Mouse (Mus musculus): ENCODE data around the gene Clec14a. TPM values are rescaled to one million over a fixed set of nuclear protein-coding genes. Genes with fewer than 3 reads are reported as not detected.
A peak's percentile ranks its signal among the peaks of the same experiment; 100 is the strongest.
"Not testable (repeated sequence)": the region's sequence is repeated elsewhere in the genome, so short reads cannot be mapped to it uniquely, and the experiment has no call there.

Gene Clec14a
- 14.2 and 14.3 TPM in 2 replicates for polyA plus RNA-seq (2014; fragmentation: Nextera tagmentation; extraction: Ambion mirVana)

DNA sequence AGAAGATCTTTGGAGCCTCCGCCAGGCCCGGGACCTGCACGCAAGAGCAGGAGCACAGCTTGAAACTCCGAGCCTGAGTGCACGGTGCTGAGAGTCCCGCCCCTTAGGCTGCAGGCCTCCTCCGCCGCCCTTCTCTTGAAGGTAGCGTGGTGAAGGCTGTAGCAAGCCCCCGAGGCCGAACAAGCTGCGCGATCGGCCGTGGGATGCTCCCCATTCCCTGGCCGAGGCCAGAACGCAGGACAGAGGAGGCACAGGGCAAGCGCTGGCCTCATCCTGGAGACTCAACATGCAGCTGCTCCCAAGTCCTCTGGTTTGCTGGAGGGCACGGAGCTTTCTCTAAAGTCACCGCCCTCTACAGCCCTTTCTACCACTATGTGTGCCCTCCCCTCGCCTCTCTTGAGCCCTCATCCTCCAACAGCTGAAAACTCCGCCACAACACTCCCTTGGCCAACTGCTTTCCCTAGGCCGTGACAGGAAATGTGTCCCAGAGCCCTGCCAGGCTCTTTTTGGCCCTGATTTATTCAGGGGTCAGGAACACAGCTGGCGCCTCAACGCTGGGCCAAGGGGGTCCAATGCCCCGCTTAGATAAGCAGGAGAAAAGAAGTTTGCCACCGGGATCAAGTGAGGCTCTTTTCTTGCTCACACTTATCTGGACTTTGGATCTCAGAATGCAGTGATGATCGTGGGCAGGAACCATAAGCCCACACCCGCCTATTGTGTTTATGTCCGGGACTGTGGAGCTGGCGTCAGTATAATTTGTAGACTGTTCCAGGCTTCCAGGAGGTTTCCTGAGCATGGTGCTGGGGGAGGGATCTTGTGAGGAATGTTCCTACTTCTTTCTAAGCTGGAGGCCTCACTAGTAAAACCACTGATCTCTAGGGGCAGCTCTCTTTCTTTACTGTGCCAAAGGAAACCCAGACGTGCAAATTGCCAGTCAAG lies at the start of gene Clec14a:
Gene Clec14a (minus strand): TSS at position 728 of the 939 bp plus-strand sequence.
- H3K9me3 ChIP-seq (ENCODE audit: control insufficient read depth, low read length) = no peaks in the 10 kb centered on the region
- peak within 1 kb of the TSS; percentile 64 for H3K4me2 ChIP-seq (ENCODE audit: low read depth, low read length)
- no peaks in the 10 kb centered on the region for H3K36me3 ChIP-seq (ENCODE audit: control insufficient read depth, insufficient read depth, low read length)
- peak within 1 kb of the TSS; percentile 85 for H3K27ac ChIP-seq (replicated peaks; ENCODE audit: low read depth, low read length)
- H3K9ac ChIP-seq (ENCODE audit: low read depth, low read length) = peak within 1 kb of the TSS; percentile 69
- H3K4me1 ChIP-seq (ENCODE audit: control insufficient read depth, insufficient read depth, low read length) = peaks cover 13% of the 10 kb centered on the region; the same call in 1 of the 2 replicates
- 2% methylated on average over 26 of the region's 32 CpGs for WGBS
- ATAC-seq (ENCODE audit: low read depth) (peak; percentile 89), DNase-seq (ENCODE audit: low spot score) (peak; percentile 91)
- H3K27me3 ChIP-seq (replicated peaks; ENCODE audit: control insufficient read depth, insufficient read depth, low read length) = no peaks in the 10 kb centered on the region
- H3K4me3 ChIP-seq (ENCODE audit: low read depth, low read length) = peak within 1 kb of the TSS; percentile 49

DNA sequence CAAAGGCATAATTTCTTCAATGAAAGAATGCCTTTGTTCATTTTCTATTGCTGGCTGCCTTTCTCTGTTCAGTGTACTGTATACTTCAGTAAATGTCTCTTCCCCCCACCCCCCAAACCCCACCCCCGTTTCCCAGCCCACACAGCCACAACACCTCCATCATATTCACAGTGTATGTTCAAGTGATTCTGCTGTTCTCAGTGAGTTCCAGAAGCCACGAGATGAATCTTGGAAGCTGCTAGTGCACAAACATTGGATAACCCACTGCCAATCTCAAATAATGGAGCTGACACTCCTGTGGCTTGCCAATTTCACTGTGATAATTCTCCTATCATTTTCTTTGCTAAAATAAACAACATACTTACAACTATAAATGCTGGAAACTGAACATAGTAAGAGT lies 38.7 kb upstream of the Clec14a start:
- Histone ChIP-seq H3K4me1 (ENCODE audit: control insufficient read depth, insufficient read depth, low read length) (no peaks in the 10 kb centered on the region), H3K27me3 (replicated peaks; ENCODE audit: control insufficient read depth, insufficient read depth, low read length) (no peaks in the 10 kb centered on the region), H3K9ac (ENCODE audit: low read depth, low read length) (no peak overlapping the region), H3K4me2 (ENCODE audit: low read depth, low read length) (no peak overlapping the region), H3K9me3 (ENCODE audit: control insufficient read depth, low read length) (no peaks in the 10 kb centered on the region), H3K27ac (replicated peaks; ENCODE audit: low read depth, low read length) (no peak overlapping the region), H3K4me3 (ENCODE audit: low read depth, low read length) (no peak overlapping the region), H3K36me3 (ENCODE audit: control insufficient read depth, insufficient read depth, low read length) (no peaks in the 10 kb centered on the region)
- DNase-seq (ENCODE audit: low spot score) (no peak), ATAC-seq (ENCODE audit: low read depth) (no peak)
- 72% methylated on average over 2 of the region's 2 CpGs for WGBS

DNA sequence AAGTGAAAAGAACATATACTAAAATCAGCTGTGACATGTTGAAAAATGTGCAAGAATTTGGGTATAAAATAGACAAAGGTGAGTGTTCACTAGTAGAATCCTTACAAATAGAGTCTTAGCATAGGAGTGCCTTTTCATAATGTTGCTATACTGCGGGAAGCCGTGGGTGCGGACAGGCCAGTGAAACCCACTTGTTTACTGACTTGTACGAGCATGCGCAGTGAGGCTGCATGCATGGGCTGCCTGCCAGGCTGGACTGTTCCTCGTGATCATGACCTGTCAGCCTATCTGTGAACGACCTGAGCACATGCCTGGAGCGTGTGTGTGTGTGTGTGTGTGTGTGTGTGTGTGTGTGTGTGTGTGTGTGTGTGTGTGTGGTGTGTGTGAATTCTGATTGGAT lies 37.3 kb upstream of the Clec14a start:
- not testable (repeated sequence) for H3K36me3 ChIP-seq (ENCODE audit: control insufficient read depth, insufficient read depth, low read length); H3K4me2 ChIP-seq (ENCODE audit: low read depth, low read length); H3K4me1 ChIP-seq (ENCODE audit: control insufficient read depth, insufficient read depth, low read length); H3K27me3 ChIP-seq (replicated peaks; ENCODE audit: control insufficient read depth, insufficient read depth, low read length); H3K9me3 ChIP-seq (ENCODE audit: control insufficient read depth, low read length); ATAC-seq (ENCODE audit: low read depth); DNase-seq (ENCODE audit: low spot score); H3K9ac ChIP-seq (ENCODE audit: low read depth, low read length); H3K4me3 ChIP-seq (ENCODE audit: low read depth, low read length); H3K27ac ChIP-seq (replicated peaks; ENCODE audit: low read depth, low read length)
- 73% methylated on average over 8 of the region's 8 CpGs for WGBS

DNA sequence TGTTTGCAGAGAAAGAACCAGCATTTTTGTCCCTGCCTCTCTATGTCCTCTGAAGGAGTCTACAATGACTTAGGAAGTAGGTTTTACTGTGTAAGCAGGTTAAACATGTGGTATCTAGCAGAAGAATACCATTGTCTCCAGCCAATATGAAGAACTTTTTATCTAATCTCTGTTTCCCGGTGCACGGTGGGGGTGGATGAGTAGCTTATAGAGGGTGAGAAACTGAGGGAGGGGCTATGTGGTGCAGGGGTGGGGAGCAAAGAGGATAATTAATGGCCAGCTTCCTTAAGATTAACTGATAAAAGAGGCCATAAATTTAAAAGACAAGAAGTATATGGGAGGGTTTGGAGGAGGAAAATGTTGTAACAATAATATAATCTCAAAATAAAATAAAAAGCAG lies 36.5 kb upstream of the Clec14a start:
- Histone ChIP-seq H3K4me3 (ENCODE audit: low read depth, low read length) (no peak overlapping the region), H3K27ac (replicated peaks; ENCODE audit: low read depth, low read length) (no peak overlapping the region), H3K9me3 (ENCODE audit: control insufficient read depth, low read length) (no peaks in the 10 kb centered on the region), H3K9ac (ENCODE audit: low read depth, low read length) (no peak overlapping the region), H3K36me3 (ENCODE audit: control insufficient read depth, insufficient read depth, low read length) (no peaks in the 10 kb centered on the region), H3K4me2 (ENCODE audit: low read depth, low read length) (no peak overlapping the region), H3K27me3 (replicated peaks; ENCODE audit: control insufficient read depth, insufficient read depth, low read length) (no peaks in the 10 kb centered on the region), H3K4me1 (ENCODE audit: control insufficient read depth, insufficient read depth, low read length) (no peaks in the 10 kb centered on the region)
- ATAC-seq (ENCODE audit: low read depth) = no peak
- 62% methylated on average over 2 of the region's 2 CpGs for WGBS
- no peak for DNase-seq (ENCODE audit: low spot score)

DNA sequence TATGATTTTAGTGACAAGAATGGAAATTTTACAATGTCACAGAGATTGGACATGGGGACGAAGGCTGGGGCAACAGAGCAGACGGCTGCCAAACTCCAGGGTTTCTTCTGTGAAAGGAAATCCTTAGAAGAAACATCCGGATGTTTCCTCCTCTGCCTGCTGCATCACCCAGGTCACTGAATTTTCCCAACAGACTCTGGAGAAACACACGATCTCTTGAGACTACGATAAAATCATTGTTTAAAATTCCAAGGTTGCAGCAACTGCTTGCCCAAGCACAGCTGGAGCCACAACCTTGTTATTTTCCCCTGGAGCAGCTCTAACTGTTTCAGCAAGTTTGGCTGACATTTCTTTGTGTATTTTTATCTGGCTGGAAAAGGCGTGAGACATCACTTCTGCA lies 27.9 kb upstream of the Clec14a start:
- Histone ChIP-seq H3K4me2 (ENCODE audit: low read depth, low read length) (no peak overlapping the region), H3K9ac (ENCODE audit: low read depth, low read length) (no peak overlapping the region), H3K9me3 (ENCODE audit: control insufficient read depth, low read length) (no peaks in the 10 kb centered on the region), H3K4me1 (ENCODE audit: control insufficient read depth, insufficient read depth, low read length) (no peaks in the 10 kb centered on the region), H3K4me3 (ENCODE audit: low read depth, low read length) (no peak overlapping the region), H3K27ac (replicated peaks; ENCODE audit: low read depth, low read length) (no peak overlapping the region), H3K36me3 (ENCODE audit: control insufficient read depth, insufficient read depth, low read length) (no peaks in the 10 kb centered on the region), H3K27me3 (replicated peaks; ENCODE audit: control insufficient read depth, insufficient read depth, low read length) (no peaks in the 10 kb centered on the region)
- WGBS = 66% methylated on average over 6 of the region's 6 CpGs
- ATAC-seq (ENCODE audit: low read depth) (no peak), DNase-seq (ENCODE audit: low spot score) (peak; percentile 33)

DNA sequence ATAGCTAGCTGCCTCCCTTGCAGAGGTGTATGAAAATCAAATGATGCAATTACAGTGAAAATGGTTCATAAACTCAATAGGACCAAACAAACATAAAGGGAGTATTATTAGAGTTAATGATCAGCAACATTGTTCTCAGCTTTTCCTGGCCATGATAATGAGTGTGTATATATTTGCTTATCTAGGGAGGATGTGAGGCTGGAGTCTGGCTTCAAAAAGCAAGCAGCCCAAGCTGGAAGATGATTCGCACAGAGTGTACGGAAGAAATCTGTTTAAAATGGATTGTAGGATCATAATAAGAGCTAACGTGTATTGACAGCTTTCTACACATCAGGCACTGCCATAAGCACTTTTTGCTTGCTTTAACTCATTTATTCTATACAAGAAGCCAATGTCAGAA lies 16.8 kb upstream of the Clec14a start:
- Histone ChIP-seq H3K4me2 (ENCODE audit: low read depth, low read length) (no peak overlapping the region), H3K4me3 (ENCODE audit: low read depth, low read length) (no peak overlapping the region), H3K36me3 (ENCODE audit: control insufficient read depth, insufficient read depth, low read length) (no peaks in the 10 kb centered on the region), H3K27me3 (replicated peaks; ENCODE audit: control insufficient read depth, insufficient read depth, low read length) (no peaks in the 10 kb centered on the region), H3K4me1 (ENCODE audit: control insufficient read depth, insufficient read depth, low read length) (no peaks in the 10 kb centered on the region), H3K9ac (ENCODE audit: low read depth, low read length) (no peak overlapping the region), H3K9me3 (ENCODE audit: control insufficient read depth, low read length) (no peaks in the 10 kb centered on the region), H3K27ac (replicated peaks; ENCODE audit: low read depth, low read length) (no peak overlapping the region)
- 84% methylated on average over 3 of the region's 3 CpGs for WGBS
- ATAC-seq (ENCODE audit: low read depth) (no peak), DNase-seq (ENCODE audit: low spot score) (no peak)

DNA sequence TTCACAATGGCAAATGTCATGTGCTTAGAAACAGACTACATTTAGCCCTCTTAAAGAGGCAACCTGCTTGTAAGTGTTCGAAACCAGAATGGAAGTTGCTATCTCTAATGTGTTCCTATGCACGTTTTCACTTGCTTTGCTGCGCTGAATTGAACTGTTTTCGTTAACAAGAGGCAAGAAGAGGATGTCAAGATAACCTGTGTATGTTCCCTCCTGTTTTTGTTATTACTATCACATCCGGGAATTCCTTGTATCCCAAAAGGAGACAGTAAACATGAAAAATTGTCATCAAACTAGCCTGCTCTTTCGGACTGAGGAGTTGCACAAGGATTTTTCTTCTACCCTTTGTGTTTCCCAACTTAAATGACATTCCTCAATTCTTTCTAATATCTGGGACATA lies 1.4 kb upstream of the Clec14a start:
- WGBS = 82% methylated on average over 6 of the region's 6 CpGs
- DNase-seq (ENCODE audit: low spot score) (no peak), ATAC-seq (ENCODE audit: low read depth) (no peak)
- H3K27ac ChIP-seq (replicated peaks; ENCODE audit: low read depth, low read length) = no peak overlapping the region
- no peaks in the 10 kb centered on the region for H3K9me3 ChIP-seq (ENCODE audit: control insufficient read depth, low read length)
- H3K4me2 ChIP-seq (ENCODE audit: low read depth, low read length) = no peak overlapping the region
- peaks cover 13% of the 10 kb centered on the region; the same call in 1 of the 2 replicates for H3K4me1 ChIP-seq (ENCODE audit: control insufficient read depth, insufficient read depth, low read length)
- no peaks in the 10 kb centered on the region for H3K36me3 ChIP-seq (ENCODE audit: control insufficient read depth, insufficient read depth, low read length)
- no peak overlapping the region for H3K9ac ChIP-seq (ENCODE audit: low read depth, low read length)
- H3K4me3 ChIP-seq (ENCODE audit: low read depth, low read length) = no peak overlapping the region
- H3K27me3 ChIP-seq (replicated peaks; ENCODE audit: control insufficient read depth, insufficient read depth, low read length) = no peaks in the 10 kb centered on the region

DNA sequence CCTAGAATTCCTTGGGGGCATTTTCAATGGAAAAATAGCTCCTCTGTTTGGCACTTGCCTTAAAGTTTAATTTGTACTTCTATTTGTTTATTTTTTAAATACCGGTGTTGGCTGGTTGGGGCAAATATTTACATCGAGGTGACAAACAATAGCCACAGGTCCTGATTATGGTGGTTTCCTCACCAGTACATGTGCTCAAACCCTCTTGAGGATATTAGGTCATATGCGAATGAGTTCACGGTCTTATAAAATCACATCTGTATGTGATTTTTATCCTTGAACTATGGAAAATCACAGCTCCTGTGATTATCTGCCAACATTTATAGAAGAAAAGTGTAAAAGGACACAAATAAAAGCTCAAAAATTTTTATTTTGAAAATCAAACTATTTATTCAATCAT lies 415 bp upstream of the Clec14a start:
- no peak overlapping the region for H3K4me3 ChIP-seq (ENCODE audit: low read depth, low read length)
- H3K4me1 ChIP-seq (ENCODE audit: control insufficient read depth, insufficient read depth, low read length) = peaks cover 13% of the 10 kb centered on the region; the same call in 1 of the 2 replicates
- ATAC-seq (ENCODE audit: low read depth) (0 out of 2 replicates have a peak, but pooled peaks have one; percentile 34), DNase-seq (ENCODE audit: low spot score) (peak; percentile 69)
- H3K4me2 ChIP-seq (ENCODE audit: low read depth, low read length) = no peak overlapping the region
- no peak overlapping the region for H3K9ac ChIP-seq (ENCODE audit: low read depth, low read length)
- WGBS = 32% methylated on average over 4 of the region's 4 CpGs
- H3K27ac ChIP-seq (replicated peaks; ENCODE audit: low read depth, low read length) = peak overlapping the region; percentile 85
- H3K9me3 ChIP-seq (ENCODE audit: control insufficient read depth, low read length) = no peaks in the 10 kb centered on the region
- H3K27me3 ChIP-seq (replicated peaks; ENCODE audit: control insufficient read depth, insufficient read depth, low read length) = no peaks in the 10 kb centered on the region
- H3K36me3 ChIP-seq (ENCODE audit: control insufficient read depth, insufficient read depth, low read length) = no peaks in the 10 kb centered on the region
